Mouse (Mus musculus) intestine, postnatal 0 days (tissue): ENCODE measurements around the gene Pcnx. TPM values are rescaled to one million over a fixed set of nuclear protein-coding genes. Genes with fewer than 3 reads are reported as not detected.

Source experiments
- ATAC-seq: fragments of 200-750 bp; cut with Nextera tagmentation; 2 replicates; pipeline ENCODE4 v1.8.0; 2017; ENCODE audit warnings: mild to moderate bottlenecking, moderate TSS enrichment, moderate library complexity
- H3K27ac ChIP-seq: fragments of 300-500 bp; sonication (generic); 2 replicates; pipeline ENCODE4 v1.5.1; 2014; ENCODE audit warnings: mild to moderate bottlenecking, low read depth, low read length, moderate library complexity
- H3K27me3 ChIP-seq: fragments of 300-500 bp; sonication (generic); replicated peaks from 2 replicates; pipeline ENCODE4 v1.6.1; 2014; ENCODE audit warnings: low read length, mixed read lengths; ENCODE audit not compliant: control insufficient read depth, insufficient read depth
- H3K36me3 ChIP-seq: fragments of 300-500 bp; sonication (generic); 2 replicates; pipeline ENCODE4 v1.6.1; 2014; ENCODE audit warnings: mild to moderate bottlenecking, moderate library complexity; ENCODE audit not compliant: control insufficient read depth, insufficient read depth
- H3K4me1 ChIP-seq: fragments of 300-500 bp; sonication (generic); replicated peaks from 2 replicates; pipeline ENCODE4 v1.6.1; 2014; ENCODE audit warnings: antibody characterized with exemption, low read length, mixed read lengths; ENCODE audit not compliant: control insufficient read depth, insufficient read depth
- H3K4me2 ChIP-seq: fragments of 300-500 bp; sonication (generic); replicated peaks from 2 replicates; pipeline ENCODE4 v1.6.1; 2014; ENCODE audit warnings: low read depth, mild to moderate bottlenecking, moderate library complexity
- H3K4me3 ChIP-seq: fragments of 300-500 bp; sonication (generic); 2 replicates; pipeline ENCODE4 v1.5.1; 2014; ENCODE audit warnings: low read depth, low read length
- H3K9ac ChIP-seq: fragments of 300-500 bp; sonication (generic); 2 replicates; pipeline ENCODE4 v1.6.1; 2014; ENCODE audit warnings: mild to moderate bottlenecking, low read depth, low read length
- H3K9me3 ChIP-seq: fragments of 300-500 bp; sonication (generic); 2 replicates; pipeline ENCODE4 v1.6.1; 2016; ENCODE audit warnings: mixed run types; ENCODE audit not compliant: control insufficient read depth
- CTCF ChIP-seq: sonication (generic); IDR thresholded peaks from 2 replicates; pipeline ENCODE4 v1.5.1; 2016; ENCODE audit warnings: low read depth, mild to moderate bottlenecking, control low read depth, antibody characterized with exemption, moderate library complexity
- WGBS: fragments of 180-500 bp; shearing (Covaris S2); extraction: QIAGEN DNeasy Blood & Tissue Kit; methylation state at CpG from one replicate; pipeline ENCODE4 v1.1.7; 2014; 5-methylcytosine and 5-hydroxymethylcytosine counted together
- polyA plus RNA-seq: library from polyadenylated mRNA; unstranded; fragments of >200 nt; fragmentation: Nextera tagmentation; extraction: Ambion mirVana; gene quantifications from 2 replicates; pipeline ENCODE4 v1.2.1, GENCODE M21; 2015

Pcnx gene
- 11.0 and 12.4 TPM in 2 replicates for polyA plus RNA-seq

- WGBS = 3% methylated on average over 35 of the region's 83 CpGs
Measured at GRCm38 (mm10) chr12:81859351-81860307, at the start of gene Pcnx. Gene Pcnx (plus strand): TSS chr12:81860023.

DNA sequence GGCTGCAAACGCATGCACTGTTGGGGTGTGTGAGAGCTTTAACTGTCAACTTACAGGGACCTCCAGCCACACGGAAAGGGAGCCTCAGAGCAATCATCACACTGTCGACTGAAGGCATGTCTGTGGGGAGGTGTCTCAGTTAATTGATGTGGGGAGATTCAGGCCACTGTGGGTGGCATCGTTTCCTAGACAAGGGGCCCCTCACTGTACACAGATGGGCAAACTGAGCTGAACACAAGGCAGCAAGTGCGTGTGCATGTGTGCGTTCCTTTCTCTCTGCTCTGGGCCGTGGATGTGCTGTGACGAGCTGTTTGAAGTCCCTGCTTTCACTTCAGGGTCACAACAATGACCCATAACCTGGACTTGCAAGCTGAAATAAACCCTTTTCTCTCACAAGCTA, 49.4 kb upstream of the Pcnx start:
- H3K36me3 ChIP-seq = no peaks in the 10 kb centered on the region
- H3K4me1 ChIP-seq = 0 out of 2 replicates have a peak, but pooled peaks cover 4% of the 10 kb centered on the region
- TF ChIP-seq CTCF = no peak
- 46% methylated on average over 8 of the region's 8 CpGs for WGBS
- H3K9me3 ChIP-seq = no peaks in the 10 kb centered on the region
- ATAC-seq = no peak
- H3K9ac ChIP-seq = no peak overlapping the region
- no peak overlapping the region for H3K4me3 ChIP-seq
- no peak overlapping the region for H3K4me2 ChIP-seq
- H3K27ac ChIP-seq = no peak overlapping the region
- no peaks in the 10 kb centered on the region for H3K27me3 ChIP-seq

More at GRCm38 (mm10) chr12:81859351-81860307, at the start of gene Pcnx:
- Histone ChIP-seq H3K36me3 (no peaks in the 10 kb centered on the region), H3K4me2 (peak within 1 kb of the TSS; percentile 73), H3K4me3 (peak within 1 kb of the TSS; percentile 98), H3K9me3 (no peaks in the 10 kb centered on the region), H3K9ac (peak within 1 kb of the TSS; percentile 94), H3K4me1 (peaks cover 18% of the 10 kb centered on the region), H3K27me3 (no peaks in the 10 kb centered on the region), H3K27ac (peak within 1 kb of the TSS; percentile 95)
- peak; percentile 77 for TF ChIP-seq CTCF
- ATAC-seq = peak; percentile 73

DNA sequence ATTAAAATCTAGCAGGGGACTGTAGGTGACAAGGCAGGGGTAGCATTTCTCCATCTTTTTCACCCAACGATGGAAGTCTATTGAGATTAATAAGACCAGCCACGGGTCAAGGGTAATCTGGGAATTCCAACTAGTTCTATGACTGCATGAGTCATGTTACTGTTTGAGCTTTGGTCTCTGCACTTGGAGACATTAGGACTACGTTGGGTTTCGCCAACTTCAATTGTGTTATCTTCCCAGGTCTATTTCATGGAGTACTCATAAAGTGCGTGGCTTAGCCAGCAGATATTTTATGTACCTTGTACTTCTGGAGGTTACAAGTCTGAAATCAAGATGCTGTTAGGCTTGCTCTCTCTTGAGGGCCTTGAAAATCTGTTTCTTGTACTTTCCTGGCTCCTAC, 45.1 kb upstream of the Pcnx start:
- WGBS = 48% methylated on average over 5 of the region's 5 CpGs
- no peak overlapping the region for H3K9ac ChIP-seq
- H3K27me3 ChIP-seq = no peaks in the 10 kb centered on the region
- no peak overlapping the region for H3K27ac ChIP-seq
- TF ChIP-seq CTCF = no peak
- no peaks in the 10 kb centered on the region for H3K9me3 ChIP-seq
- H3K4me3 ChIP-seq = no peak overlapping the region
- ATAC-seq = peak; percentile 86
- no peaks in the 10 kb centered on the region for H3K36me3 ChIP-seq
- H3K4me1 ChIP-seq = no peaks in the 10 kb centered on the region
- no peak overlapping the region for H3K4me2 ChIP-seq

GRCm38 (mm10) chr12:81816330-81817125, 43.3 kb upstream of the Pcnx start:
- WGBS = 32% methylated on average over 10 of the region's 10 CpGs
- no peaks in the 10 kb centered on the region for H3K9me3 ChIP-seq
- no peaks in the 10 kb centered on the region for H3K36me3 ChIP-seq
- no peak for ATAC-seq
- no peak overlapping the region for H3K27ac ChIP-seq
- no peak for TF ChIP-seq CTCF
- H3K27me3 ChIP-seq = no peaks in the 10 kb centered on the region
- H3K4me3 ChIP-seq = no peak overlapping the region
- no peaks in the 10 kb centered on the region for H3K4me1 ChIP-seq
- H3K4me2 ChIP-seq = peak overlapping the region; percentile 32; the same call in 1 of the 2 replicates
- H3K9ac ChIP-seq = no peak overlapping the region

- H3K36me3 ChIP-seq = no peaks in the 10 kb centered on the region
- no peak overlapping the region for H3K4me3 ChIP-seq
- H3K9ac ChIP-seq = no peak overlapping the region
- H3K4me1 ChIP-seq = no peaks in the 10 kb centered on the region
- no peak overlapping the region for H3K27ac ChIP-seq
- H3K4me2 ChIP-seq = peak overlapping the region; percentile 32; the same call in 1 of the 2 replicates
- H3K9me3 ChIP-seq = no peaks in the 10 kb centered on the region
- H3K27me3 ChIP-seq = no peaks in the 10 kb centered on the region
- ATAC-seq = no peak
- TF ChIP-seq CTCF = no peak
- 51% methylated on average over 6 of the region's 6 CpGs for WGBS
Measured at GRCm38 (mm10) chr12:81817126-81817505, 42.7 kb upstream of the Pcnx start.

DNA sequence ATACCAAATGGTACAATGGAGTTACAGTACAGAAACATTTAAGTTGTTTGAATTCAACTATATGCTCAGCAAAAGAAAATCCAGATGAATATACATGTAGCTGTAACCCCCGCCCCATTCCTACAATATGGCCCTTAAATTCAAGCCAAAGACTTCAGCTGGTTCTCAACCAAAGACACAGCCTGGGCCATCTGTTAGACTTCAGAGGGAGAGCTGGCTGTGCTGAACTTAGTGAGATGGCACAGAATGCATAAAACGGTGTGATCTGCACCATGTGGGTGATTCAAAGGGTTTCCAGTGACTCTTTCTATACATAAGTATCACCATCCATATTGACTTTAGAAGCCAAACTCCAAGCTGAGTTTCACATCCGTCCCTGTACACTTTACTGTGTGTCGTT, 39.1 kb upstream of the Pcnx start:
- no peak overlapping the region for H3K9ac ChIP-seq
- H3K9me3 ChIP-seq = no peaks in the 10 kb centered on the region
- no peaks in the 10 kb centered on the region for H3K27me3 ChIP-seq
- H3K4me2 ChIP-seq = no peak overlapping the region
- no peaks in the 10 kb centered on the region for H3K4me1 ChIP-seq
- no peak for ATAC-seq
- 88% methylated on average over 4 of the region's 4 CpGs for whole genome bisulfite sequencing
- H3K36me3 ChIP-seq = no peaks in the 10 kb centered on the region
- H3K4me3 ChIP-seq = no peak overlapping the region
- no peak overlapping the region for H3K27ac ChIP-seq
- no peak for TF ChIP-seq CTCF
